Mouse (Mus musculus): ENCODE data around the gene Hist1h4j. TPM values are rescaled to one million over a fixed set of nuclear protein-coding genes. Genes with fewer than 3 reads are reported as not detected.

Hist1h4j gene
- polyA plus RNA-seq, 1 experiment from 2014 or later = 0.67 TPM

Small RNA genes within 50 kb of the gene (microRNA-seq; reads per million reads assigned to microRNA genes)
- gene Gm44357 = not detected
- gene Gm44367 = not detected
- not detected for gene Gm44454

Other genes with a start within 250 kb of the Hist1h4j start
- 0.77 and 4.1 TPM in 2 replicates for gene AK157302, start 239.8 kb upstream of the Hist1h4j start, polyA plus RNA-seq (2015; fragmentation: Nextera tagmentation; extraction: Ambion mirVana)
- gene Gm11273, start 233.6 kb upstream of the Hist1h4j start, polyA plus RNA-seq (2015; fragmentation: Nextera tagmentation; extraction: Ambion mirVana) = 20.3 and 62.4 TPM in 2 replicates
- gene Zkscan8, start 203.9 kb upstream of the Hist1h4j start, polyA plus RNA-seq (2015; fragmentation: Nextera tagmentation; extraction: Ambion mirVana) = 3.7 and 4.7 TPM in 2 replicates
- gene Olfr1366, start 192.3 kb upstream of the Hist1h4j start, polyA plus RNA-seq (2015; fragmentation: Nextera tagmentation; extraction: Ambion mirVana) = 0.04 TPM in 1 of 2 replicates, not detected in the other
- gene Olfr1535, start 175.2 kb upstream of the Hist1h4j start, polyA plus RNA-seq (2015; fragmentation: Nextera tagmentation; extraction: Ambion mirVana) = not detected in 2 replicates
- not detected in 2 replicates for gene Olfr1364, start 153.3 kb upstream of the Hist1h4j start, polyA plus RNA-seq (2015; fragmentation: Nextera tagmentation; extraction: Ambion mirVana)
- gene Olfr1362, start 121.0 kb upstream of the Hist1h4j start, polyA plus RNA-seq (2015; fragmentation: Nextera tagmentation; extraction: Ambion mirVana) = not detected in 2 replicates
- gene Olfr11, start 92.5 kb upstream of the Hist1h4j start, polyA plus RNA-seq (2015; fragmentation: Nextera tagmentation; extraction: Ambion mirVana) = not detected in 2 replicates
- not detected in 2 replicates for gene Olfr1361, start 71.7 kb upstream of the Hist1h4j start, polyA plus RNA-seq (2015; fragmentation: Nextera tagmentation; extraction: Ambion mirVana)
- gene Olfr1360, start 57.7 kb upstream of the Hist1h4j start, polyA plus RNA-seq (2015; fragmentation: Nextera tagmentation; extraction: Ambion mirVana) = not detected in 2 replicates
- gene Olfr1359, start 37.0 kb upstream of the Hist1h4j start, polyA plus RNA-seq (2015; fragmentation: Nextera tagmentation; extraction: Ambion mirVana) = not detected in 2 replicates
- 0.86 and 1.7 TPM in 2 replicates for gene Hist1h2bl, start 18.9 kb upstream of the Hist1h4j start, polyA plus RNA-seq (2015; fragmentation: Nextera tagmentation; extraction: Ambion mirVana)
- 4.3 and 8.1 TPM in 2 replicates for gene Hist1h2ai, start 18.6 kb upstream of the Hist1h4j start, polyA plus RNA-seq (2015; fragmentation: Nextera tagmentation; extraction: Ambion mirVana)
- gene Hist1h3h, start 17.4 kb upstream of the Hist1h4j start, polyA plus RNA-seq (2015; fragmentation: Nextera tagmentation; extraction: Ambion mirVana) = 4.8 and 6.2 TPM in 2 replicates
- gene Hist1h2bm, start 13.0 kb upstream of the Hist1h4j start, polyA plus RNA-seq (2015; fragmentation: Nextera tagmentation; extraction: Ambion mirVana) = 1.8 and 2.4 TPM in 2 replicates
- 1.9 TPM in 1 of 2 replicates, not detected in the other for gene Hist1h4k, start 15.4 kb downstream of the Hist1h4j start, polyA plus RNA-seq (2015; fragmentation: Nextera tagmentation; extraction: Ambion mirVana)
- gene Hist1h2ak, start 18.8 kb downstream of the Hist1h4j start, polyA plus RNA-seq (2015; fragmentation: Nextera tagmentation; extraction: Ambion mirVana) = 9.3 and 10.0 TPM in 2 replicates
- 0.88 and 1.6 TPM in 2 replicates for gene Hist1h2bn, start 19.1 kb downstream of the Hist1h4j start, polyA plus RNA-seq (2015; fragmentation: Nextera tagmentation; extraction: Ambion mirVana)
- 8.6 and 9.8 TPM in 2 replicates for gene Hist1h1b, start 45.6 kb downstream of the Hist1h4j start, polyA plus RNA-seq (2015; fragmentation: Nextera tagmentation; extraction: Ambion mirVana)
- 50.2 and 54.0 TPM in 2 replicates for gene Hist1h3i, start 48.3 kb downstream of the Hist1h4j start, polyA plus RNA-seq (2015; fragmentation: Nextera tagmentation; extraction: Ambion mirVana)
- gene Hist1h2an, start 52.2 kb downstream of the Hist1h4j start, polyA plus RNA-seq (2015; fragmentation: Nextera tagmentation; extraction: Ambion mirVana) = 3.0 and 3.1 TPM in 2 replicates
- 0.34 and 0.52 TPM in 2 replicates for gene Hist1h2bp, start 52.4 kb downstream of the Hist1h4j start, polyA plus RNA-seq (2015; fragmentation: Nextera tagmentation; extraction: Ambion mirVana)
- gene Hist1h2bq, start 75.1 kb downstream of the Hist1h4j start, polyA plus RNA-seq (2015; fragmentation: Nextera tagmentation; extraction: Ambion mirVana) = 9.3 and 10.4 TPM in 2 replicates
- gene Hist1h2ao, start 75.4 kb downstream of the Hist1h4j start, polyA plus RNA-seq (2015; fragmentation: Nextera tagmentation; extraction: Ambion mirVana) = not detected in 2 replicates
- gene Hist1h4m, start 76.7 kb downstream of the Hist1h4j start, polyA plus RNA-seq (2015; fragmentation: Nextera tagmentation; extraction: Ambion mirVana) = not detected in 2 replicates
- 6.3 and 7.5 TPM in 2 replicates for gene Hist1h4n, start 97.1 kb downstream of the Hist1h4j start, polyA plus RNA-seq (2015; fragmentation: Nextera tagmentation; extraction: Ambion mirVana)
- 1,370 and 1,778 TPM in 2 replicates for gene Hist1h2ap, start 98.4 kb downstream of the Hist1h4j start, polyA plus RNA-seq (2015; fragmentation: Nextera tagmentation; extraction: Ambion mirVana)
- 9.6 and 10.5 TPM in 2 replicates for gene Hist1h2br, start 98.7 kb downstream of the Hist1h4j start, polyA plus RNA-seq (2015; fragmentation: Nextera tagmentation; extraction: Ambion mirVana)
- 2.9 and 4.7 TPM in 2 replicates for gene Zfp184, start 210.0 kb downstream of the Hist1h4j start, polyA plus RNA-seq (2015; fragmentation: Nextera tagmentation; extraction: Ambion mirVana)
- gene Pom121l2, start 246.1 kb downstream of the Hist1h4j start, polyA plus RNA-seq (2015; fragmentation: Nextera tagmentation; extraction: Ambion mirVana) = not detected in 2 replicates